Mouse (Mus musculus) large intestine, adult 2 months (tissue): Measurements from ENCODE around the gene Arl5a. TPM values are rescaled to one million over a fixed set of nuclear protein-coding genes. Genes with fewer than 3 reads are reported as not detected.

ENCODE experiments used
- DNase-seq: peaks from one replicate; pipeline ENCODE4 v3.0.0-alpha.2; 2012; ENCODE audit warnings: low read depth, low spot score
- WGBS: fragments of 180-500 bp; shearing (Covaris S2); methylation state at CpG from one replicate; pipeline ENCODE4 v1.1.7; 2018; 5-methylcytosine and 5-hydroxymethylcytosine counted together
- polyA plus RNA-seq: library from polyadenylated mRNA; depleted of rRNA; stranded (reverse); fragments of >200 nt; gene quantifications from 2 replicates; pipeline ENCODE4 v1.2.3, GENCODE M21; 2012; rRNA removed

Arl5a gene
- polyA plus RNA-seq, 1 experiment: 7.9 TPM

GRCm38 (mm10) chr2:52372080-52372479 is 52.6 kb downstream of the Arl5a start:
- 51% methylated on average over 4 of the region's 4 CpGs for WGBS
- no peak for DNase-seq

GRCm38 (mm10) chr2:52371066-52371465 is 53.6 kb downstream of the Arl5a start:
- DNase-seq: no peak
- 10% methylated on average over 2 of the region's 2 CpGs for WGBS

DNA sequence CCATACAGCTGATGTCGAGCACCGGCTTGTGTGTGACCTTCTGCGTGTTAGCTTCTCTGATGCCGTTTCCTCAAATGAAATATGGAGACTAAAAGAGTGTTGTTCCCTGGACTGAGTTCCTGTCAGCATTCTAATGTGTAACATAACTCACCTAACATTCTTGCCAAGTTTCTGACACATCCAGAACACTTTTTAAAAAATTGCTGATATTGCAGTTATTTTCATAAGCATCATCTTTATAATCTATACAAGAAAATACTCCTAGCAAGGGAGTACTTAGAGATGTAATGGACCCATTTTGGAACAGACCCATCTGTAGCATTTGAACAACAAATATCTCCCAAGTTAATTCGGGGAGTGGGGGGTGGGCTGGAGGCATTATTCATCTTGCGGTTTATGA is 55.1 kb downstream of the Arl5a start:
- 93% methylated on average over 6 of the region's 6 CpGs for WGBS
- no peak for DNase-seq

DNA sequence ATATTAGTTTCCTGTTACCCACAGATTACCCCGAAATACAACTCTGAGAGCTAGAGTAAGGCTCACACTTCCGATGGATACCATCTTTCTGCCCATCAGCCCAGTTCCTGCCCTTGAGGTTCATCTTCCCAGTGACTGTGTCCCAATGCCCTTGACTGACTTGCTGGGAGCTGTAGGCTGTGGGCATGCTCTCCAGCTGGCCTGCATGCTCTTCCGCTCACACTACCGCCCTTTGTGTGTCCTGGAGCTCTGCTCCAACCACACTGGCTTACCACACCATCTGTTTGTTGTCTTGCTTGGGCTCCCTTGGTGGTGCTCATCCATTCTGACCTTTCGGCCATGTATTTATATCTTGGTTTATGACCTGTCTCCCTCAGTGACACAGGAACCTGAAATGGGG is 57.0 kb downstream of the Arl5a start:
- 88% methylated on average over 5 of the region's 5 CpGs for WGBS
- no peak for DNase-seq

DNA sequence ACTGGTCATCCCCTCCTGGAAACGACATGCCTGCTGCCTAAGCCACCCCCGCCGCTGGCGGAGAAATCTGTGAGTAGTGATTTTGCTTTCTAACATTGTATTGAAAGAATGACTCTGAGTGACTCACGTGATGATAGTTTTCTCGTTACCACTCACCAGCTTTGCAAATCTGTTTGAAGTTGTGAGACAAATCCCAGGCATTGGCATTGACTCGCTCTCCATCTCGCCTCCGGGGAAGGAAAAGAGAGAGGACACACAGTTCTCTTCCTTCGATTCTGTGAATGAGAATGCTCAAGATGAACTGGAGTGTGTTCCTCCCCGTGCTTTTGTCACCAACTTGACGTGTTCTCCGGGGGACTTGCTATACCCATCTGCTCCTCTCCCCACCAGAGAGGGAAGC is 57.5 kb downstream of the Arl5a start:
- DNase-seq: no peak
- 66% methylated on average over 13 of the region's 13 CpGs for WGBS

DNA sequence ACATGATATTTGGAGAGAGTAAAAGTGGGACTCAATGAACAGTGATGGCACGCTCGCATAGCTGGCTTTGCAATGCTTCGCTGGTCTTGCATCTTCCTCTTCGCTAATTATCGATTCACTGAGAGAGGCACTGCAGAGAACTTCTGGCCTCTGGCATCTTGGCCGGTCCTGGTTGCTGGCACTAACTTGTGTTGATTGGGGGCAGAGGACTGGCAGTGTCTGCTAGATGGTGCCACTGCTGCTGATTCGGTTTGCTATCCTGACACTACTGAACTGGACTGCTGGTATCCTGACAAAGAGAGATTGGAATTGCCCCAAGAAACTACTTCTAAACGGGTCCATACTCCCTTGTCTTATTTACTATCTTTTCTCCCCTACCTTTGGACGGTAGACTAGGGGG is 63.6 kb downstream of the Arl5a start:
- 85% methylated on average over 9 of the region's 9 CpGs for WGBS
- DNase-seq: no peak

- DNase-seq: no peak
- 78% methylated on average over 1 of the region's 1 CpGs for WGBS
Measured at GRCm38 (mm10) chr2:52359722-52360121, 65.0 kb downstream of the Arl5a start.

GRCm38 (mm10) chr2:52358156-52358555 is 66.5 kb downstream of the Arl5a start:
- 76% methylated on average over 5 of the region's 5 CpGs for WGBS

DNA sequence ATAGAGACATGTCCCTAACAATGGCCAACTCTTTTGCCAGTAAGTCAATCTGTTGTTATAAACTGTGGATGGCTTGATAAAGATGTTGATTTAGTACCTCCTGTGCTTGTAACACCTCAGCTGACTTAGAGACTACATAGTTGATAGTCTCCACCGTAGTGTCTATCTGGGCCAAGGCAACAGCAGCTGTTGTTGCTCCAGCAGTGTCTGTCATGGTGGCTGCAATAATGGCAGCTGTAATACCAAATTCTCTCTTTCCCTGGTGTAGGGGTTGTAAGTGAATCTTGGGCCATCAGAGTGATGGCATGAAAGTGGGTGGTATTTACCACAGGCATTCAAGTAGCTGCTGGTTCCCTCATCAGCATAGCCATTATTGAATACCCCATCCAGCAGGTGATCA is 73.7 kb downstream of the Arl5a start:
- WGBS: 85% methylated on average over 1 of the region's 1 CpGs
- DNase-seq: no peak

More at GRCm38 (mm10) chr2:52358156-52358555, 66.5 kb downstream of the Arl5a start:
- no peak for DNase-seq

Other genes with a start within 250 kb of the Arl5a start
- gene Neb, start 46.4 kb downstream of the Arl5a start, polyA plus RNA-seq: 0.24 and 1.1 TPM in 2 replicates